Mouse (Mus musculus): ENCODE data around the gene Hist1h4h.
"Not testable (repeated sequence)": the region's sequence is repeated elsewhere in the genome, so short reads cannot be mapped to it uniquely, and the experiment has no call there.

The Hist1h4h gene

GRCm38 (mm10) chr13:23551146-23551834 lies 20.4 kb downstream of the Hist1h4h start, which contains the start of gene Hist1h4f:
TSS of gene Hist1h4f (minus strand) at chr13:23551648.
- in situ Hi-C loops (cut with MseI, MboI), result not testable (repeated sequence)

GRCm38 (mm10) chr13:23551931-23552914 lies 21.4 kb downstream of the Hist1h4h start:
- in situ Hi-C loops (cut with MseI, MboI), result no loop called here

GRCm38 (mm10) chr13:23552962-23553361 lies 22.1 kb downstream of the Hist1h4h start, which contains the start of gene Hist1h1d:
TSS of gene Hist1h1d (plus strand) at chr13:23553262.
- in situ Hi-C loops (cut with MseI, MboI), result no loop called here

- in situ Hi-C loops (cut with MseI, MboI), result no loop called here
Measured at GRCm38 (mm10) chr13:23554393-23554792, 23.5 kb downstream of the Hist1h4h start.

- in situ Hi-C loops (cut with MseI, MboI), result no loop called here
Measured at GRCm38 (mm10) chr13:23554925-23555838, 24.3 kb downstream of the Hist1h4h start.

GRCm38 (mm10) chr13:23555839-23556416 lies 25.1 kb downstream of the Hist1h4h start:
- in situ Hi-C loops (cut with MseI, MboI), result no loop called here

- in situ Hi-C loops (cut with MseI, MboI), result no loop called here
Measured at GRCm38 (mm10) chr13:23556906-23557305, 26.1 kb downstream of the Hist1h4h start.

- in situ Hi-C loops (cut with MseI, MboI), result not testable (repeated sequence)
Measured at GRCm38 (mm10) chr13:23560699-23561098, 29.8 kb downstream of the Hist1h4h start.

- in situ Hi-C loops (cut with MseI, MboI), result not testable (repeated sequence)
Measured at GRCm38 (mm10) chr13:23561531-23561882, 30.7 kb downstream of the Hist1h4h start.

- in situ Hi-C loops (cut with MseI, MboI), result not testable (repeated sequence)
Measured at GRCm38 (mm10) chr13:23561883-23562659, 31.2 kb downstream of the Hist1h4h start, which contains the start of gene Hist1h3e. TSS of gene Hist1h3e (minus strand) at chr13:23562369.

- in situ Hi-C loops (cut with MseI, MboI), result no loop called here
Measured at GRCm38 (mm10) chr13:23562699-23563462, 32.0 kb downstream of the Hist1h4h start.

- in situ Hi-C loops (cut with MseI, MboI), result no loop called here
Measured at GRCm38 (mm10) chr13:23564482-23564881, 33.6 kb downstream of the Hist1h4h start.

- in situ Hi-C loops (cut with MseI, MboI), result not testable (repeated sequence)
Measured at GRCm38 (mm10) chr13:23570261-23571021, 39.6 kb downstream of the Hist1h4h start.

- in situ Hi-C loops (cut with MseI, MboI), result no loop called here
Measured at GRCm38 (mm10) chr13:23571022-23571503, 40.2 kb downstream of the Hist1h4h start, which contains the start of the genes Hist1h2ae and Hist1h2bg. TSS of gene Hist1h2ae (minus strand) at chr13:23571220. TSS of gene Hist1h2bg (plus strand) at chr13:23571396.

- in situ Hi-C loops (cut with MseI, MboI), result not testable (repeated sequence)
Measured at GRCm38 (mm10) chr13:23571504-23572217, 40.8 kb downstream of the Hist1h4h start.

GRCm38 (mm10) chr13:23572218-23573033 lies 41.6 kb downstream of the Hist1h4h start:
- in situ Hi-C loops (cut with MseI, MboI), result no loop called here

Measured in mouse trophoblast stem cell (cell line).